Mouse (Mus musculus): ENCODE measurements at regions not wholly inside any gene's neighbourhood (a gene's known extent, or its start where the extent isn't known, plus 50 kb on each side); places are given as distances from the start of the nearest gene placed in this dataset.
"Not testable (repeated sequence)": the region's sequence is repeated elsewhere in the genome, so short reads cannot be mapped to it uniquely, and the experiment has no call there.

DNA sequence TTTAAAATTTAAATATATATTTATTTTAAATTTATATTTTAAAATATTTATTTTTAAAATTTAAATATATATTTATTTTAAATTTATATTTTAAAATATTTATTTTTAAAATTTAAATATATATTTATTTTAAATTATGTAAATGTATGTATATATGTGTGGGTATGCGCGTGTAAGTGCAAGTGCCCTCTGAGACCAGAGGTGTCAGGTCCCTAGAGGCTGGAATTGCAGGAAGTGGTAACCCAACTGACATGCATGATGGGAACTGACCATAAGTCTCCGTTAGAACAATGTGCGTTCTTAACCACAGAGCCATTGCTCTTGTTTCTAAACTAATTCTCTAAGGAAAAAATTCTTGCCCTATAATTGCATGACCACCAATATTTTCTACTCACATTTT lies 420.7 kb downstream of the Lmo7 start:
- ATAC-seq, result not testable (repeated sequence)

DNA sequence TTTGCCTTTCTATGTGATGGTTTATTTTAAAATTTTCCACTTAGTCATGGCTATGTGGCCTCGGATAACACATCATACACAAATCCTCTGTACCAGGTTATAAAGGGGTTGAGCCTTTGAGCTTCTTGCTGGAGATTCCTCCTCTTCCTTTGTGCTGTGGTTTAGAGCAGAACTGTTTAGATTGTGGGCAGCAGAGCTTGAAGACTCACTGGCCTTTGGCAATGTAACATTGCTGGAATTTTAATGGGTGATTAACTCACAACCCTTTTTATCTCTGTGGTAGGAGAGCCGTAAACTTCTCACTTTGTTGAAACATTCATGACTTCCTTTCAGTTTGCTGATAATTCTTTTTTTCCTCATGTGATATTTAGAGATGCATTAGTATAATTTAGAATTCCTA lies 413.0 kb downstream of the Lmo7 start:
- no peak for ATAC-seq

- no peak for ATAC-seq
Observed at GRCm38 (mm10) chr14:102138936-102139335, 409.2 kb downstream of the Lmo7 start.

DNA sequence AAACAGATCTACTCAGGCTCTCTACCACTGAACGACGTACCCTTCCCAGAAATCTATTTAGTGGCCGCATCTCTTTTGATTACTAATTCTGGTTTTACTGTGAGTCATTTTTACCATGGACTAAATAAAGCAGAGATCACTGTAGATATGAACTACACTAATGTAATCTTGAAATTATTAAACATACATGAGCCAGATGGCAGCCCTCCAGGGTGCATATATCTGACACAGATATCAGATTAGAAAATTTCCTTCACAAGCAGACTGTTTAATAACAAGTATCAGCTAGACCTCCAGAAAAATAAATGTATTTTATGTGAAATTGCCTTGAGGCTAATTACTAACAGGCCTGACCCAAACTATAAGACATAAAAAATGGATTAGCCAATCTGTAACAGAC lies 388.4 kb downstream of the Lmo7 start:
- no peak for ATAC-seq

- ATAC-seq, result no peak
Observed at GRCm38 (mm10) chr14:102106165-102106564, 376.4 kb downstream of the Lmo7 start.

GRCm38 (mm10) chr14:102094105-102094504 lies 364.3 kb downstream of the Lmo7 start:
- ATAC-seq, result no peak

- ATAC-seq, result no peak
Observed at GRCm38 (mm10) chr14:102092557-102092956, 362.8 kb downstream of the Lmo7 start.

- no peak for ATAC-seq
Observed at GRCm38 (mm10) chr14:102048932-102049331, 319.2 kb downstream of the Lmo7 start.

- no peak for ATAC-seq
Observed at GRCm38 (mm10) chr14:102048485-102048884, 318.7 kb downstream of the Lmo7 start.

GRCm38 (mm10) chr14:102038145-102038544 lies 308.4 kb downstream of the Lmo7 start:
- no peak for ATAC-seq

GRCm38 (mm10) chr14:102037487-102037886 lies 307.7 kb downstream of the Lmo7 start:
- no peak for ATAC-seq

DNA sequence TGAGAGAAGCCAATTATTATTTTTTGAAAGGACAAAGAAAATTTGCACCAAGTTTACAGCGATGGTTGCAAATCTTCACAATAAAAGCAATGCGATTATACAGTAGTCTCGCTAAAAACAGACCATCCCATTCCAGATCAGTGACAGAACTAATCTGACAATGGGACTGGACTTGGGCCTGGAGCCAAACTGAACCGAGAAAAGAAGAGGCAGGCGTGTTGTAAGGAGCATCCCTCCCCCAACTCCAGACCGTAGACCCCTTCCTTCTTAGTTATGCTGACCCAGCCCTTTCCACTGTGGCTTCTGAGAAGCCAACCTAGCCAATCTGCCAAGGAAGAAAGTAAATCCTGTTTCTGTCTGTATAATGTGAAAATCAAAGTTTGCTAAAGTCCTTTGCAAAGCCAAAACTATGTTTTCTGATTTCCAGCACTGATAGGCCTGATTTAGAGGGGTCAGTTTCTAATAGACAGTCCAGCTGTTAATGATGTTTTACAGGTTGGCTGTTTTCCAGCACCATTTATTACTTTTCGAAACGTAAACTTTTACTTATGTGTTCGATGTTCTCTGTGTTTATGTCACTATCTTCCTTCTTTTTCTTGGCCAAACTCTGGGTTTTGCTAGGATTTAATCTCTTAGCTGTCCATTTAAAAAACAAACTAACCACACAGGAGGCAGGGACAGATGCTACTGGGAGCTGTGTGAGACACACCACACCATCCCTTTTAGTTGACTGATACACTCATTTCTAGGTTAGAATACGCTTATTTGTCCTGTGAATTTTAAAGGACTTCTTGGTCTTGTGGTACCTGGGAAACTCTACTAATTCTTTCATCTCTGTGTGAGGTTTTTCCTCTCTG lies 301.5 kb downstream of the Lmo7 start:
- no peak for ATAC-seq

GRCm38 (mm10) chr14:102024646-102025045 lies 294.9 kb downstream of the Lmo7 start:
- no peak for ATAC-seq

GRCm38 (mm10) chr14:102020161-102020605 lies 290.4 kb downstream of the Lmo7 start:
- no peak for ATAC-seq

GRCm38 (mm10) chr14:102019320-102019719 lies 289.6 kb downstream of the Lmo7 start:
- ATAC-seq, result no peak

DNA sequence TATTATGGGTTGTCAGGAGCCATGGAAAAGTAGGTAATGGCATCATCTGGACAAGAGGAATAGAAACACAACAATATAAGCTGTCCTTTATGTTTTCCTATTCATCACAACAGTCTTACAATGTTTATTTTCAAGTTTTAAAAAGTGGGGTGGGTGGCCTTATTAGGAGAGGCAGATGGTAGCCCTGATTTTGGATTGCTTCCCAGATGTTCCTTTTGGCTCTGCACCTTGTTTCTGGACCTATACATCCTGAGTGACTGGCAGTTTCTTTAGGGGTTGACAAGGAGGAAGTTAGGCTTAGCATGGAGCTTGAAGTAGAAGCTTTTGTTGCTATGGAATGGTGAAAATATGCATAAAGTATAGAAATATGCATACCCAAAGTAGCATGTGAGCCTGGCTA lies 286.8 kb downstream of the Lmo7 start:
- no peak for ATAC-seq

- ATAC-seq, result no peak
Observed at GRCm38 (mm10) chr14:102014976-102015603, 285.3 kb downstream of the Lmo7 start.

- ATAC-seq, result no peak
Observed at GRCm38 (mm10) chr14:102013238-102013637, 283.5 kb downstream of the Lmo7 start.

GRCm38 (mm10) chr14:101997535-101997934 lies 267.8 kb downstream of the Lmo7 start:
- no peak for ATAC-seq

GRCm38 (mm10) chr14:101984401-101984800 lies 254.6 kb downstream of the Lmo7 start:
- no peak for ATAC-seq
